Mouse (Mus musculus) liver, embryonic 14.5 days (tissue): ENCODE measurements around the gene Mgat5. TPM values are rescaled to one million over a fixed set of nuclear protein-coding genes. Genes with fewer than 3 reads are reported as not detected.

Experiments
- ATAC-seq: fragments of 200-750 bp; cut with Nextera tagmentation; 2 replicates; pipeline ENCODE4 v1.8.0; 2017; ENCODE audit warnings: moderate number of reproducible peaks, mild to moderate bottlenecking, moderate library complexity; ENCODE audit not compliant: insufficient read depth
- DNase-seq, 3 experiments: peaks; one replicate each; pipeline ENCODE4 v3.0.0-alpha.2; 2012 to 2013; ENCODE audit warnings: low read depth in 3 of 3, low spot score in 3 of 3
- H3K27ac ChIP-seq: fragments of 300-500 bp; sonication (generic); 2 replicates; pipeline ENCODE4 v1.5.1; 2014; ENCODE audit warnings: moderate library complexity, mild to moderate bottlenecking, control low read depth, inconsistent platforms
- H3K27me3 ChIP-seq: fragments of 300-500 bp; sonication (generic); 2 replicates; pipeline ENCODE4 v1.6.1; 2014; ENCODE audit warnings: mild to moderate bottlenecking, low read length, moderate library complexity; ENCODE audit not compliant: control insufficient read depth, insufficient read depth
- H3K36me3 ChIP-seq: fragments of 300-500 bp; sonication (generic); replicated peaks from 2 replicates; pipeline ENCODE4 v1.6.1; 2014; ENCODE audit warnings: low read depth; ENCODE audit not compliant: control insufficient read depth, insufficient read depth
- H3K4me1 ChIP-seq, 2 experiments: fragments of 200-500 bp in 1 of 2; fragments of 300-500 bp in 1 of 2; sonication (generic) in 1 of 2; replicated peaks; 2 replicates each; pipeline ENCODE4 v1.6.1; 2012 to 2014; ENCODE audit warnings: antibody characterized with exemption in 1 of 2, inconsistent platforms in 1 of 2, low read length in 1 of 2; ENCODE audit not compliant: control insufficient read depth in 2 of 2, insufficient read depth in 2 of 2
- H3K4me2 ChIP-seq: fragments of 300-500 bp; sonication (generic); 2 replicates; pipeline ENCODE4 v1.6.1; 2014; ENCODE audit warnings: low read depth, mild to moderate bottlenecking, control low read depth, moderate library complexity
- H3K4me3 ChIP-seq, 2 experiments: fragments of 200-500 bp in 1 of 2; fragments of 300-500 bp in 1 of 2; sonication (generic) in 1 of 2; 2 replicates each; pipeline ENCODE4 v1.5.1; 2012 to 2014; ENCODE audit warnings: low read depth in 2 of 2, low read length in 2 of 2, mild to moderate bottlenecking in 2 of 2, control low read depth in 1 of 2, inconsistent platforms in 1 of 2, moderate library complexity in 1 of 2; ENCODE audit not compliant: insufficient read depth in 1 of 2
- H3K9ac ChIP-seq: fragments of 300-500 bp; sonication (generic); replicated peaks from 2 replicates; pipeline ENCODE4 v1.6.1; 2014; ENCODE audit warnings: mild to moderate bottlenecking, control low read depth, moderate library complexity
- H3K9me3 ChIP-seq: fragments of 300-500 bp; sonication (generic); 2 replicates; pipeline ENCODE4 v1.6.1; 2016; ENCODE audit warnings: low read length, mixed read lengths; ENCODE audit not compliant: control insufficient read depth
- CTCF ChIP-seq: IDR thresholded peaks from 2 replicates; pipeline ENCODE4 v1.5.1; 2016; ENCODE audit warnings: antibody characterized with exemption, low read depth, control low read depth
- EP300 ChIP-seq: IDR thresholded peaks from 2 replicates; pipeline ENCODE4 v1.6.1; 2016; ENCODE audit warnings: antibody characterized with exemption, low read depth
- WGBS: fragments of 180-500 bp; shearing (Covaris S2); extraction: QIAGEN DNeasy Blood & Tissue Kit; methylation state at CpG from one replicate; pipeline ENCODE4 v1.1.7; 2014; ENCODE audit not compliant: insufficient replicate concordance; 5-methylcytosine and 5-hydroxymethylcytosine counted together
- polyA plus RNA-seq, 2 experiments: library from polyadenylated mRNA; depleted of rRNA in 1 of 2; stranded (reverse) in 1 of 2; unstranded in 1 of 2; fragments of >200 nt; fragmentation: Nextera tagmentation in 1 of 2; extraction: Ambion mirVana in 1 of 2; gene quantifications; 2 replicates each; pipeline versions ENCODE4 v1.2.1 to v1.2.3; 2012 to 2014

Gene Mgat5
- polyA plus RNA-seq, 2 experiments = 0.62 to 0.67 TPM

- Histone ChIP-seq H3K9me3 (no peaks in the 10 kb centered on the region), H3K4me2 (no peak overlapping the region), H3K27ac (no peak overlapping the region), H3K36me3 (no peaks in the 10 kb centered on the region), H3K27me3 (no peaks in the 10 kb centered on the region), H3K4me3 (no peak overlapping the region), H3K4me1 (no peaks in the 10 kb centered on the region), H3K9ac (no peak overlapping the region)
- 58% methylated on average over 3 of the region's 3 CpGs for WGBS
- ATAC-seq (no peak), DNase-seq (no peak)
- no peak for TF ChIP-seq CTCF
- TF ChIP-seq EP300 = no peak
These were observed 308.8 kb downstream of the Mgat5 start for GRCm38 (mm10) chr1:127513664-127514063.

GRCm38 (mm10) chr1:127514479-127514878 lies 309.7 kb downstream of the Mgat5 start:
- no peak for TF ChIP-seq CTCF
- TF ChIP-seq EP300 = no peak
- no peaks in the 10 kb centered on the region for H3K9me3 ChIP-seq
- H3K9ac ChIP-seq = no peak overlapping the region
- no peak for ATAC-seq
- no peak for DNase-seq
- H3K4me2 ChIP-seq = no peak overlapping the region
- H3K4me3 ChIP-seq = no peak overlapping the region
- H3K27ac ChIP-seq = no peak overlapping the region
- H3K4me1 ChIP-seq = no peaks in the 10 kb centered on the region
- H3K36me3 ChIP-seq = no peaks in the 10 kb centered on the region
- H3K27me3 ChIP-seq = no peaks in the 10 kb centered on the region
- WGBS = 62% methylated on average over 3 of the region's 3 CpGs

- H3K4me2 ChIP-seq = no peak overlapping the region
- no peaks in the 10 kb centered on the region for H3K4me1 ChIP-seq
- no peak for ATAC-seq
- no peak overlapping the region for H3K9ac ChIP-seq
- no peaks in the 10 kb centered on the region for H3K9me3 ChIP-seq
- no peak overlapping the region for H3K4me3 ChIP-seq
- no peak overlapping the region for H3K27ac ChIP-seq
- no peak for TF ChIP-seq CTCF
- 82% methylated on average over 10 of the region's 10 CpGs for WGBS
- no peaks in the 10 kb centered on the region for H3K27me3 ChIP-seq
- H3K36me3 ChIP-seq = no peaks in the 10 kb centered on the region
- DNase-seq = no peak
These were observed 310.1 kb downstream of the Mgat5 start for GRCm38 (mm10) chr1:127514888-127515287.

- no peaks in the 10 kb centered on the region for H3K27me3 ChIP-seq
- no peak for TF ChIP-seq EP300
- TF ChIP-seq CTCF = no peak
- H3K9ac ChIP-seq = no peak overlapping the region
- DNase-seq (no peak), ATAC-seq (no peak)
- no peaks in the 10 kb centered on the region for H3K9me3 ChIP-seq
- no peaks in the 10 kb centered on the region for H3K4me1 ChIP-seq
- H3K4me3 ChIP-seq = no peak overlapping the region
- WGBS = 65% methylated on average over 8 of the region's 8 CpGs
- H3K4me2 ChIP-seq = no peak overlapping the region
- no peak overlapping the region for H3K27ac ChIP-seq
- no peaks in the 10 kb centered on the region for H3K36me3 ChIP-seq
These were observed 318.5 kb downstream of the Mgat5 start for GRCm38 (mm10) chr1:127523364-127523763.

- ATAC-seq (no peak), DNase-seq (no peak)
- no peaks in the 10 kb centered on the region for H3K4me1 ChIP-seq
- no peaks in the 10 kb centered on the region for H3K9me3 ChIP-seq
- TF ChIP-seq CTCF (no peak), EP300 (no peak)
- H3K27me3 ChIP-seq = no peaks in the 10 kb centered on the region
- no peaks in the 10 kb centered on the region for H3K36me3 ChIP-seq
- WGBS = 54% methylated on average over 14 of the region's 14 CpGs
- H3K9ac ChIP-seq = no peak overlapping the region
- H3K27ac ChIP-seq = no peak overlapping the region
- H3K4me2 ChIP-seq = no peak overlapping the region
- no peak overlapping the region for H3K4me3 ChIP-seq
These were observed 326.2 kb downstream of the Mgat5 start for GRCm38 (mm10) chr1:127530849-127531580.
